Mouse (Mus musculus): ENCODE measurements around the gene Glmn. TPM values are rescaled to one million over a fixed set of nuclear protein-coding genes. Genes with fewer than 3 reads are reported as not detected.

Gene Glmn
- polyA plus RNA-seq, 1 experiment from 2014 or later = 31.5 TPM

- 92% methylated on average over 3 of the region's 3 CpGs for WGBS
- Histone ChIP-seq H3K4me2 (no peak overlapping the region), H3K27ac (ENCODE audit: low read depth, low read length) (no peak overlapping the region), H3K9ac (ENCODE audit: low read length) (no peak overlapping the region), H3K9me3 (ENCODE audit: control insufficient read depth, low read length) (no peaks in the 10 kb centered on the region), H3K4me3 (ENCODE audit: low read depth, low read length) (no peak overlapping the region), H3K36me3 (ENCODE audit: control insufficient read depth, insufficient read depth, low read length) (no peaks in the 10 kb centered on the region), H3K27me3 (ENCODE audit: control insufficient read depth, insufficient read depth, low read length) (no peaks in the 10 kb centered on the region), H3K4me1 (ENCODE audit: control insufficient read depth, insufficient read depth, low read length) (no peaks in the 10 kb centered on the region)
- no peak for ATAC-seq (ENCODE audit: low FRiP score)
- no peak for DNase-seq (ENCODE audit: low spot score, missing footprints)
Measured at GRCm38 (mm10) chr5:107528856-107529255, 68.8 kb downstream of the Glmn start.

- no peak for DNase-seq (ENCODE audit: low spot score, missing footprints)
- H3K4me1 ChIP-seq (ENCODE audit: control insufficient read depth, insufficient read depth, low read length) = no peaks in the 10 kb centered on the region
- no peaks in the 10 kb centered on the region for H3K36me3 ChIP-seq (ENCODE audit: control insufficient read depth, insufficient read depth, low read length)
- 88% methylated on average over 10 of the region's 10 CpGs for WGBS
- H3K9me3 ChIP-seq (ENCODE audit: control insufficient read depth, low read length) = no peaks in the 10 kb centered on the region
- no peak for ATAC-seq (ENCODE audit: low FRiP score)
- H3K27me3 ChIP-seq (ENCODE audit: control insufficient read depth, insufficient read depth, low read length) = no peaks in the 10 kb centered on the region
- no peak overlapping the region for H3K9ac ChIP-seq (ENCODE audit: low read length)
- no peak overlapping the region for H3K27ac ChIP-seq (ENCODE audit: low read depth, low read length)
- H3K4me2 ChIP-seq = no peak overlapping the region
- no peak overlapping the region for H3K4me3 ChIP-seq (ENCODE audit: low read depth, low read length)
Measured at GRCm38 (mm10) chr5:107524281-107524680, 73.4 kb downstream of the Glmn start.

- H3K9me3 ChIP-seq (ENCODE audit: control insufficient read depth, low read length) = no peaks in the 10 kb centered on the region
- H3K4me1 ChIP-seq (ENCODE audit: control insufficient read depth, insufficient read depth, low read length) = no peaks in the 10 kb centered on the region
- WGBS = 90% methylated on average over 7 of the region's 7 CpGs
- no peaks in the 10 kb centered on the region for H3K27me3 ChIP-seq (ENCODE audit: control insufficient read depth, insufficient read depth, low read length)
- H3K4me3 ChIP-seq (ENCODE audit: low read depth, low read length) = no peak overlapping the region
- H3K27ac ChIP-seq (ENCODE audit: low read depth, low read length) = no peak overlapping the region
- H3K4me2 ChIP-seq = no peak overlapping the region
- DNase-seq (ENCODE audit: low spot score, missing footprints) (no peak), ATAC-seq (ENCODE audit: low FRiP score) (no peak)
- H3K36me3 ChIP-seq (ENCODE audit: control insufficient read depth, insufficient read depth, low read length) = no peaks in the 10 kb centered on the region
- H3K9ac ChIP-seq (ENCODE audit: low read length) = no peak overlapping the region
Measured at GRCm38 (mm10) chr5:107521897-107522296, 75.8 kb downstream of the Glmn start.

GRCm38 (mm10) chr5:107521386-107521785 is 76.3 kb downstream of the Glmn start:
- Histone ChIP-seq H3K4me1 (ENCODE audit: control insufficient read depth, insufficient read depth, low read length) (no peaks in the 10 kb centered on the region), H3K4me2 (no peak overlapping the region), H3K4me3 (ENCODE audit: low read depth, low read length) (no peak overlapping the region), H3K27ac (ENCODE audit: low read depth, low read length) (no peak overlapping the region), H3K9me3 (ENCODE audit: control insufficient read depth, low read length) (no peaks in the 10 kb centered on the region), H3K9ac (ENCODE audit: low read length) (no peak overlapping the region), H3K27me3 (ENCODE audit: control insufficient read depth, insufficient read depth, low read length) (no peaks in the 10 kb centered on the region), H3K36me3 (ENCODE audit: control insufficient read depth, insufficient read depth, low read length) (no peaks in the 10 kb centered on the region)
- DNase-seq (ENCODE audit: low spot score, missing footprints) (no peak), ATAC-seq (ENCODE audit: low FRiP score) (no peak)
- WGBS = 90% methylated on average over 6 of the region's 6 CpGs

- no peak overlapping the region for H3K27ac ChIP-seq (ENCODE audit: low read depth, low read length)
- no peak overlapping the region for H3K4me3 ChIP-seq (ENCODE audit: low read depth, low read length)
- DNase-seq (ENCODE audit: low spot score, missing footprints) = no peak
- H3K4me1 ChIP-seq (ENCODE audit: control insufficient read depth, insufficient read depth, low read length) = no peaks in the 10 kb centered on the region
- no peak overlapping the region for H3K9ac ChIP-seq (ENCODE audit: low read length)
- H3K36me3 ChIP-seq (ENCODE audit: control insufficient read depth, insufficient read depth, low read length) = no peaks in the 10 kb centered on the region
- no peaks in the 10 kb centered on the region for H3K27me3 ChIP-seq (ENCODE audit: control insufficient read depth, insufficient read depth, low read length)
- no peaks in the 10 kb centered on the region for H3K9me3 ChIP-seq (ENCODE audit: control insufficient read depth, low read length)
- WGBS = 97% methylated on average over 4 of the region's 4 CpGs
- no peak for ATAC-seq (ENCODE audit: low FRiP score)
- no peak overlapping the region for H3K4me2 ChIP-seq
Measured at GRCm38 (mm10) chr5:107518602-107519001, 79.1 kb downstream of the Glmn start.

- no peaks in the 10 kb centered on the region for H3K9me3 ChIP-seq (ENCODE audit: control insufficient read depth, low read length)
- H3K9ac ChIP-seq (ENCODE audit: low read length) = no peak overlapping the region
- H3K4me3 ChIP-seq (ENCODE audit: low read depth, low read length) = no peak overlapping the region
- no peaks in the 10 kb centered on the region for H3K4me1 ChIP-seq (ENCODE audit: control insufficient read depth, insufficient read depth, low read length)
- WGBS = 94% methylated on average over 1 of the region's 1 CpGs
- H3K27me3 ChIP-seq (ENCODE audit: control insufficient read depth, insufficient read depth, low read length) = no peaks in the 10 kb centered on the region
- H3K4me2 ChIP-seq = no peak overlapping the region
- no peak overlapping the region for H3K27ac ChIP-seq (ENCODE audit: low read depth, low read length)
- peak; percentile 45 for DNase-seq (ENCODE audit: low spot score, missing footprints)
- no peak for ATAC-seq (ENCODE audit: low FRiP score)
- no peaks in the 10 kb centered on the region for H3K36me3 ChIP-seq (ENCODE audit: control insufficient read depth, insufficient read depth, low read length)
Measured at GRCm38 (mm10) chr5:107516087-107516486, 81.6 kb downstream of the Glmn start.

- WGBS = 89% methylated on average over 3 of the region's 3 CpGs
- H3K27me3 ChIP-seq (ENCODE audit: control insufficient read depth, insufficient read depth, low read length) = no peaks in the 10 kb centered on the region
- H3K4me3 ChIP-seq (ENCODE audit: low read depth, low read length) = no peak overlapping the region
- no peaks in the 10 kb centered on the region for H3K9me3 ChIP-seq (ENCODE audit: control insufficient read depth, low read length)
- H3K9ac ChIP-seq (ENCODE audit: low read length) = no peak overlapping the region
- H3K27ac ChIP-seq (ENCODE audit: low read depth, low read length) = no peak overlapping the region
- H3K36me3 ChIP-seq (ENCODE audit: control insufficient read depth, insufficient read depth, low read length) = no peaks in the 10 kb centered on the region
- ATAC-seq (ENCODE audit: low FRiP score) = no peak
- peak; percentile 59 for DNase-seq (ENCODE audit: low spot score, missing footprints)
- H3K4me1 ChIP-seq (ENCODE audit: control insufficient read depth, insufficient read depth, low read length) = no peaks in the 10 kb centered on the region
- H3K4me2 ChIP-seq = no peak overlapping the region
Measured at GRCm38 (mm10) chr5:107515453-107515852, 82.2 kb downstream of the Glmn start.

GRCm38 (mm10) chr5:107513583-107513982 is 84.1 kb downstream of the Glmn start:
- Histone ChIP-seq H3K4me1 (ENCODE audit: control insufficient read depth, insufficient read depth, low read length) (no peaks in the 10 kb centered on the region), H3K4me3 (ENCODE audit: low read depth, low read length) (no peak overlapping the region), H3K9ac (ENCODE audit: low read length) (no peak overlapping the region), H3K9me3 (ENCODE audit: control insufficient read depth, low read length) (no peaks in the 10 kb centered on the region), H3K27ac (ENCODE audit: low read depth, low read length) (no peak overlapping the region), H3K36me3 (ENCODE audit: control insufficient read depth, insufficient read depth, low read length) (no peaks in the 10 kb centered on the region), H3K4me2 (no peak overlapping the region), H3K27me3 (ENCODE audit: control insufficient read depth, insufficient read depth, low read length) (no peaks in the 10 kb centered on the region)
- DNase-seq (ENCODE audit: low spot score, missing footprints) = peak; percentile 89
- 50% methylated on average over 7 of the region's 7 CpGs for WGBS
- ATAC-seq (ENCODE audit: low FRiP score) = no peak

- 57% methylated on average over 2 of the region's 2 CpGs for WGBS
- no peak overlapping the region for H3K27ac ChIP-seq (ENCODE audit: low read depth, low read length)
- DNase-seq (ENCODE audit: low spot score, missing footprints) (peak; percentile 75), ATAC-seq (ENCODE audit: low FRiP score) (no peak)
- no peaks in the 10 kb centered on the region for H3K9me3 ChIP-seq (ENCODE audit: control insufficient read depth, low read length)
- no peaks in the 10 kb centered on the region for H3K27me3 ChIP-seq (ENCODE audit: control insufficient read depth, insufficient read depth, low read length)
- H3K4me3 ChIP-seq (ENCODE audit: low read depth, low read length) = no peak overlapping the region
- no peaks in the 10 kb centered on the region for H3K36me3 ChIP-seq (ENCODE audit: control insufficient read depth, insufficient read depth, low read length)
- H3K4me2 ChIP-seq = no peak overlapping the region
- H3K4me1 ChIP-seq (ENCODE audit: control insufficient read depth, insufficient read depth, low read length) = no peaks in the 10 kb centered on the region
- no peak overlapping the region for H3K9ac ChIP-seq (ENCODE audit: low read length)
Measured at GRCm38 (mm10) chr5:107511326-107511725, 86.4 kb downstream of the Glmn start.

GRCm38 (mm10) chr5:107510503-107510902 is 87.2 kb downstream of the Glmn start:
- no peak for ATAC-seq (ENCODE audit: low FRiP score)
- Histone ChIP-seq H3K27ac (ENCODE audit: low read depth, low read length) (no peak overlapping the region), H3K4me1 (ENCODE audit: control insufficient read depth, insufficient read depth, low read length) (no peaks in the 10 kb centered on the region), H3K4me3 (ENCODE audit: low read depth, low read length) (no peak overlapping the region), H3K36me3 (ENCODE audit: control insufficient read depth, insufficient read depth, low read length) (no peaks in the 10 kb centered on the region), H3K4me2 (no peak overlapping the region), H3K27me3 (ENCODE audit: control insufficient read depth, insufficient read depth, low read length) (no peaks in the 10 kb centered on the region), H3K9me3 (ENCODE audit: control insufficient read depth, low read length) (no peaks in the 10 kb centered on the region), H3K9ac (ENCODE audit: low read length) (no peak overlapping the region)
- 90% methylated on average over 10 of the region's 10 CpGs for WGBS
- DNase-seq (ENCODE audit: low spot score, missing footprints) = no peak
